Mouse (Mus musculus) adrenal gland, adult 8-10 months (tissue): ENCODE measurements at regions not wholly inside any gene's neighbourhood (a gene's known extent, or its start where the extent isn't known, plus 50 kb on each side); places are given as distances from the start of the nearest gene placed in this dataset.

Experiments
- DNase-seq: peaks from one replicate; pipeline ENCODE4 v3.0.0; 2022

DNA sequence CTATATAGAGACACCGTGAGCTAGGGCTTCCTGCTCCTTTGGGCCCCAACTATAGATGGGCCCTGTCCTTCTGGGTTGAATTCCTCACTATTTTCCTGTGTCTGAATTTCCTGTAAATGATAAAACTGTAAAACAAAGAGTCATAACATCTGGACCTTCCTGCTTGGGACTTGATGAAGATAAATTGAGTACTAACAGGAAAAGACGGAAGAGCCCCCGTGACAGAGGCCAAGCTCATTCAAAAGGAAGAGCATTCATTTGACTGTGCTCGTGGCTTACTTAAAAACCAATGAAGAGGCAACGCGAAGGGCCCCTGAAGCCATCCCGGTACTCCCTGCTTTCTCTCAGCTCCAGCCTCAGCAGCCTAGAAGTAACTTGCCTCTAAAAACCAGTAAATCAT lies 161.6 kb upstream of the Cited2 start:
- no peak for DNase-seq

GRCm38 (mm10) chr10:17561977-17562376 lies 161.0 kb upstream of the Cited2 start:
- no peak for DNase-seq

GRCm38 (mm10) chr10:17562410-17563350 lies 160.3 kb upstream of the Cited2 start:
- no peak for DNase-seq

- no peak for DNase-seq
Measured at GRCm38 (mm10) chr10:17563351-17563749, 159.7 kb upstream of the Cited2 start.

DNA sequence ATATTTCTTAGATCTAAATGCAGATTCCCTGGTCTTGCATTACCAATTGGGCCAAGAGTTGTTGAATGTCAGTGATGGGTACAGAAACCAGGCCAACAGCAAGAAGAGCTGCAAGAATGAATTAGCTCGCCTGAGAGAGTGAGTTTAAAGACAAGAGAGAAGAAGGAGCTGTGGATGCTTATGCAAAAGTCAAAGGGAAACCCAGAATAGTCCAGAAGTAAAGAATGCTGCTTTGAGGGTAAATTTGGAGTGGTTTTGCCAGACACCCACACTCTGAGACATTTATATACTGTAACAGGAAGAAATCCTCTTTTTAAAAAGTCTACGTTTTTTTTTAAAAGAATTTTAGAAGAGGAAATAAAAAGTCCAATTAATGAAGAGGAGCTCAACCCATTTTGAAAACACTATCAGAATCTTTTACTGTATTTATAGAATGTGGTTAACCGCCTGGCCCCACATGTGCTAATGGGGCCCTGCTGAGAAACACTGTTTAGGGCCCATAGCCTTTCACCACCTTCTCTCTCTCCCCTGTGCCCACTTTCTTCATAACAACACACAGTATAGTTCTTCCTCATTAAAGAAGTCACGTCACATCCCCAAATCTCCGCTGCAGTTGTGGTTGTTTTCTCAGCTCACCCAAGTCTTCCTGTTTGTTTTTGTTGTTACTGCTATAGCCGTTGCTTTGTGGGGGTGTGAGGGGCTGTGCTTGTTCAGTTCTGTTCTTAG lies 158.0 kb upstream of the Cited2 start:
- DNase-seq = no peak

GRCm38 (mm10) chr10:17566975-17567374 lies 156.0 kb upstream of the Cited2 start:
- DNase-seq = no peak

- no peak for DNase-seq
Measured at GRCm38 (mm10) chr10:17567631-17568030, 155.4 kb upstream of the Cited2 start.

GRCm38 (mm10) chr10:17569577-17570113 lies 153.4 kb upstream of the Cited2 start:
- DNase-seq = no peak

DNA sequence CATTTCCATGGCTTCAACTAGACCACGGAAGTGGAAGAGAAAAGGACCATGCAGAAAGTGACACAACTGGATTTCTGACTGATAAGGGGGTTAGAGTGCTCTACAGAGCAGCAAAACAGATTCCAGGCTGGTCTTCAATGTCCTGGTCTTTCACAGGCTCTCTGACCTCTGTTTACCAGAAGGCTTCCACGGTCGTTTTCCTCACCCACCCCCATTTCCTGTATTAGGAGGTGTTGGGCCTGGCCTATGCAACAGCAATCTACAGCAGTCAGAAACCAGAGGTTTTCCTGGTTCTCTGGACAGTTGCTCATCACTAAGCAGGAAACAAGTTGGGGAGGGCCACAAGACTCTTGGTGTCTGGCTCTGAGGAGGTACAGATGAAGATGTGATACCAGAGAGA lies 148.1 kb upstream of the Cited2 start:
- no peak for DNase-seq

DNA sequence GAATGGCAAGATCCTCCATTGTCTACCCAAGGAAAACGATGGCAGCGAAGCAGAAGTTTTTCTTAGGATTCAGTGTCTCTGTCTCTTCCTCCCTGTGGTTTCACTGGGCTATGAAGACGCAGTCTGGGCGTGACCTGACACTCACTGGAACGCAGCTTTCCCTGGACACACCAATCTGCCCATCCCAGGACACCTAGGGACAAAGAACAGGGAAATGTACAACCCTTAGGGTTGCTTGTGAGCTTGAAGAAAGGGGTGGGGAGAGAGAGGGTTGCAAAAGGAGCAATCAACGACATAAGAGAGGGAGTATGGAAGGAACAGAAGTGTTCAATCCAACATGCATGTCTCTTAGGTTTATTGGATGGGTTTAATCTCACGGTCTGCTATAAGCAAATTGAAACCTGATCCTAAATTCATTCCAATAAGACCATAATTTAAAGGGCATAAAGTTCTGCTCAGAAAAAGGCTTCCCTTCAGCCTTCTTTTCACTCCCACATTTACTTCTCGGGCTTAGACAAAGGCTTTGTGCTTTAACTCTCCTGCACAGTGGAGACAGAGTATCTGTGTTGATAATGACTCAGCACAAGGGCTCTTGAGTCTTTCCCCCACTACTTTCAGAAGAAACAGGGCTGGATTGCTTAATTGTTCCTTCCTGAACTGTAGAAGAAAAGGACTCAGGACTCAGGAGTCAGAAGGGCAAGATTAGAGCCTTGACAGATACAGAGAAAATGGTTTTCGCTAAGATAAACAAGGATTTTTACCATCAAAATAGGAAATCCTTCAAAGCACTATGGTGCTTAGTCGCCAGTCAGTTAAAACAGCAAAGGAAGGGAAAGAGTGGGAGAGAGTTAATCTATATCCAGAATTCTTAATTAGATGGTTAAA lies 147.3 kb upstream of the Cited2 start:
- no peak for DNase-seq

DNA sequence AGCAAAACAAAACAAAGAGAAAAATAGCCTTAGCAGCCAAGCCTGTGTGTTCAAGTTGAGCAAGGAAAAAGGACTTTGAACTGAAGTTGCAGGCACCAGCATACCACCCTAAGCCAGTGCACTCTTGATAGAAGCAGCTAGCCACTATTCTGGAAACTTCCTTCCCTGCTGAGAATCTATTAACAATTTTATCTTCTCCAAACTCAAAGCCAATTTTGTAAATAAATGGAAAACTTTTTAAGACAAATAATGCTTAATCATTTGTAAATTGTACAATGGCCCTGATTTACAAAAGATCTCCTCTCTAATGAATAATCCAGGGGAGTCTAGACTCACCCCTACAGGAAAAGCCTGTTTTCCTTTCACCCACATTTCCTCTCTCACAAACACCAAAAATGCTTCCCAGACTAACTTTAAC lies 146.7 kb upstream of the Cited2 start:
- DNase-seq = no peak

GRCm38 (mm10) chr10:17579463-17579862 lies 143.6 kb upstream of the Cited2 start:
- no peak for DNase-seq

DNA sequence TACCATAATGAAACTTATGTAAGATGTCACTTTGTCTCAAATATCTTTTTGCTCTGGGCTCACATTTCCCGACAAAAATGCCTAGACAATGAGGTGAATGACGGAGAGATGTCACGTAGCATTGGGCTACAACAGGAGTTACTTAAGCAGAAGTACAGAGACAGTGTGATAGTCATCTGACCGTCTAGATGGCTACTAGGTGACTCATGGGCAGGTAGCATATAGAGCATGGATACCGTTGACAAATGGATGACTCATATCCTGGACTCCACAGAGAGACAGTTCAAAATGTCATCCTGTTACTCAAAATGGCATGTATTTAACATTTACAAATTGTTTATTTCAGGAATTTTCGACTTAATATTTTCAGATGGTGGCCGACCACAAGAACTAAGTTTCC lies 138.2 kb upstream of the Cited2 start:
- no peak for DNase-seq

DNA sequence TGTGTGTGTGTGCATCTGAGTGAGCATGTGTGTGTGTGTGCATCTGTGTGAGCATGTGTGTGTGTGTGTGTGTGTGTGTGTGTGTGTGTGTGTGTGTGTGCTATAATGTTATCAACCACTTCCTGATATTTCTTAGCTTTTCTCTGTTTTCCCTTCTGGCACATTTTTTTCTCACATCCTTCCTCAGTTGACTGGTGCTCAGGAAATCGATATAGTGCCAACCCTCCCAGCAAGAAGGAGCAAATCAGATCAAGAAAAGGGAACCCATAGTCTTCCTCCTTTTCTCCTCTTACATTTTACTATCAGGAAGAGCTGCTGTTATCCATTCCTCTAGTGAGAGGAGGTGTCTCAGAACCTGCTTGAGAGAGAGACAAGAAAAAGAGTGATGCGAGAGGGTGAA lies 136.1 kb upstream of the Cited2 start:
- no peak for DNase-seq

- no peak for DNase-seq
Measured at GRCm38 (mm10) chr10:17589136-17589535, 133.9 kb upstream of the Cited2 start.

GRCm38 (mm10) chr10:17590195-17590594 lies 132.8 kb upstream of the Cited2 start:
- DNase-seq = no peak

DNA sequence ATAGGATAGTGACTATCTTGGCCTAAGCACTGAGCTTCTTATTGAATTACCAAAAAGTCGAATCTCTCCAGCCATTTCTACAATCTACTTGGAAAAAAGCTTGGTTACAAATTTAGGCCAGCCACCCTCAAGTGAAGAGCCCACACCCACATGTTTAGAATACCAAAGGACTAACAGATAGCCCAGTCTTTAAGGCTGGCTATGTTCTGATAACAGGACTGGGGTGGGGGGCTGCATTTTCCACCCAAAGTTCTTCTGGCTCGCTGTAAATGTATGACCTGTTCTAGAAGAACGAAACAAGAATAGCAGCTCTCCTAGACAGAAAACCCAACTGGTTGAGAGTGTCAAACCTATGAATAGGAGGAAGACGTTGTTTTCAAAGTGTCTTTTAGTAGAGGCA lies 130.6 kb upstream of the Cited2 start:
- DNase-seq = no peak

DNA sequence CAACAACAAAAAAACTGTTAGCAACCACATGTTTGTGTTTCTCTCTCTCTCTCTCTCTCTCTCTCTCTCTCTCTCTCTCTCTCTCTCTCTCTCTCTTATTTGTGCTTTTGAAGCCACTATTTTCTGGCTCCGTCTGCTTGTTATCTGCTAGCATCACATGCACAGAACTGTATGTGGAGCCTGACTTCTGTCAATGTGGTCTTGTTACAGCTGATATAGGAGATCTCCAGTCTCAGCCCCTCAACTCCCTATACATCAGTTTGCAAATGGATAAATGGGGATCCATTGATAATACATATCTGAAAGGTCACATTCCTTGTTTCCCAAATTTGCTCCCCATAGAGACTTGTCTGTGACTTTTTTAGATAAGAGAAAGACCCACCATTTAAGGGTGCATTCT lies 126.9 kb upstream of the Cited2 start:
- DNase-seq = no peak

DNA sequence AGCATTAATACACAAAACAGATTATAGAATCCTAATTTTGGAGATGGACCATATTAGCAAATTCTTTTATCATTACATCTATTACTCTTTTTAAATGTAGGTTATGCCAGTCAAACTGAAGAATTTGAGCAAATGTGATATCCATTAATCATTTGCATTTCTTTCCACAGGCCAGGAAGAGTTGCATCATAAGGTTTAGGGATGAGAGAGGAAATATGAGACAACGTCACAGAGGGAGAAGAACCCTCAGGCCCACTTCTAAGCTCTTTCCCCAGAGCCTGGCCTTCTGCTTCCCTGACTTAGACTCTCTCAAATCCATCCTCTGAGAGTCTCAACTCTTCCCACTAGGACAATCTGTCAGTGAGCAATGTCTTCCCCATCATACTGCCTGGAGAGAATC lies 126.3 kb upstream of the Cited2 start:
- DNase-seq = no peak

DNA sequence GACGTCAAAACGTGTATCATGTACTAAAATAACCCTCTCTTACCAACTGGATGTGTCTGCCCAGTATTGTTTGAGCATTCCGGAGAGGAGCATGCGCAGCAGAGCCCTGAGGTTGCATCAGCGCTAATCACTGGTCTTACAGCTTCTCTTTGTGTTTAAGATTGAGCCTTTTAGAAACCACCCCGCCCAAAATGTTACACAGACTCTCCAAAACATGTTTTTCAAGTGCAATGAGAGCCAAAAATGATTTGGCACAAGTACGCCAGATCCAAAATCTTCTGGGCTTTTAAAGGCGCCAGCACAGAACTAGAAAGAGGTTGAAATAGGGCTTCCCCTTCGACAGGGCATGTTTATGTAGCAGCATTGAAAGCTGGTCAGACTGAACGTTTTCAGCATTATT lies 123.8 kb upstream of the Cited2 start:
- no peak for DNase-seq

- DNase-seq = no peak
Measured at GRCm38 (mm10) chr10:17599831-17600761, 122.9 kb upstream of the Cited2 start.

- DNase-seq = no peak
Measured at GRCm38 (mm10) chr10:17600762-17601108, 122.3 kb upstream of the Cited2 start.
